Mouse (Mus musculus) midbrain, embryonic 15.5 days (tissue): ENCODE results near the gene Vmn1r225. TPM values are rescaled to one million over a fixed set of nuclear protein-coding genes. Genes with fewer than 3 reads are reported as not detected.
"Not testable (repeated sequence)": the region's sequence is repeated elsewhere in the genome, so short reads cannot be mapped to it uniquely, and the experiment has no call there.

Source experiments
- ATAC-seq: fragments of 200-750 bp; cut with Nextera tagmentation; replicated peaks from 2 replicates; pipeline ENCODE4 v1.8.0; 2017; ENCODE audit warnings: moderate TSS enrichment
- H3K27ac ChIP-seq: fragments of 300-500 bp; sonication (generic); 2 replicates; pipeline ENCODE4 v1.5.1; 2015; ENCODE audit warnings: mild to moderate bottlenecking, inconsistent platforms
- H3K27me3 ChIP-seq: fragments of 300-500 bp; sonication (generic); replicated peaks from 2 replicates; pipeline ENCODE4 v1.6.1; 2015; ENCODE audit warnings: inconsistent platforms
- H3K36me3 ChIP-seq: fragments of 300-500 bp; sonication (generic); replicated peaks from 2 replicates; pipeline ENCODE4 v1.6.1; 2015; ENCODE audit warnings: inconsistent platforms
- H3K4me1 ChIP-seq: fragments of 300-500 bp; sonication (generic); 2 replicates; pipeline ENCODE4 v1.6.1; 2015; ENCODE audit warnings: inconsistent platforms
- H3K4me2 ChIP-seq: fragments of 300-500 bp; sonication (generic); 2 replicates; pipeline ENCODE4 v1.6.1; 2015; ENCODE audit warnings: inconsistent platforms, mild to moderate bottlenecking, moderate library complexity
- H3K4me3 ChIP-seq: fragments of 300-500 bp; sonication (generic); 2 replicates; pipeline ENCODE4 v1.5.1; 2015; ENCODE audit warnings: mild to moderate bottlenecking, inconsistent platforms
- H3K9ac ChIP-seq: fragments of 300-500 bp; sonication (generic); 2 replicates; pipeline ENCODE4 v1.6.1; 2015; ENCODE audit warnings: mild to moderate bottlenecking, inconsistent platforms
- H3K9me3 ChIP-seq: fragments of 300-500 bp; sonication (generic); 2 replicates; pipeline ENCODE4 v1.6.1; 2016; ENCODE audit warnings: inconsistent platforms
- WGBS: fragments of 180-500 bp; shearing (Covaris S2); methylation state at CpG from one replicate; pipeline ENCODE4 v1.1.7; 2015; ENCODE audit warnings: mixed read lengths; 5-methylcytosine and 5-hydroxymethylcytosine counted together
- polyA plus RNA-seq: library from polyadenylated mRNA; unstranded; fragments of >200 nt; fragmentation: Nextera tagmentation; extraction: Ambion mirVana; gene quantifications from 2 replicates; pipeline ENCODE4 v1.2.1, GENCODE M21; 2015

Gene Vmn1r225
- not detected in 2 replicates for polyA plus RNA-seq

DNA sequence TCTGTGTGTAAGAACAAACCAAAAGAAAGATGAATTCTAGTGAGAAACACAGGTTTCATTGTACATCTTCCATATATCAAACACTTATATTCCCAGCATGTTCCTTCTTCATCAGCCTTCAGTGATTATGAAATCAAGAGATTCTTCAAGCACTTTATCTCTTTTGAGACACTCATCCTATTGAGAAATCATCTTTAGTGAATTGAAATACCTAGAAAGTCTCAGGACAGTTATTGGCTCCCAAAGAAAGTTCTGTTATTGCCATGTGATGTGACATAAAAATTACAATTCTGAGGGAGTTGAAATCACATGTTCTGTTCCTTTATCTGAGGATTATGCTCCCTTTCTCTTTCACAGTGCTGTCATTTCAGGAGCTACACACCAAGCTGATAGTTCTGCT is at the start of gene Vmn1r225:
Gene Vmn1r225, plus strand, starts transcription at position 301 of the 400 bp plus-strand sequence.
- Histone ChIP-seq H3K9ac (no peak within 1 kb of the TSS), H3K4me1 (no peaks in the 10 kb centered on the region), H3K27me3 (no peaks in the 10 kb centered on the region), H3K4me3 (no peak within 1 kb of the TSS), H3K36me3 (no peaks in the 10 kb centered on the region), H3K27ac (no peak within 1 kb of the TSS), H3K4me2 (no peak within 1 kb of the TSS), H3K9me3 (peaks cover 12% of the 10 kb centered on the region; the same call in 1 of the 2 replicates)
- ATAC-seq: no peak

DNA sequence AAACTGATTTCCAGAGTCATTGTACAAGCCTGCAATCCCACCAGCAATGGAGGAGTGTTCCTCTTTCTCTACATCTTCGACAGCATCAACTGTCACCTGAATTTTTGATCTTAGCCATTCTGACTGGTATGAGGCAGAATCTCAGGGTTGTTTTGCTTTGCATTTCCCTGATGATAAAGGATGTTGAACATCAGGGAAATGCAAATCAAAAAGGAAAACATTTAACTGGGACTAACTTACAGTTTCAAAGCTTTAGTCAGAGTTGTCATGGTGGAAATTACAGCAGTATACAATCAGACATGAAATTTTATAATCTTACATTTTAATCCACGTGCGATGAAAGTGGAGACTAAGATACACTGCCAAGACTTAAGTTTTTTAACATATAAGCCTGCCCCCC is 24.6 kb upstream of the Vmn1r225 start:
- Histone ChIP-seq H3K4me1 (no peaks in the 10 kb centered on the region), H3K4me3 (no peak overlapping the region), H3K9ac (no peak overlapping the region), H3K9me3 (peaks cover 7% of the 10 kb centered on the region; the same call in 1 of the 2 replicates), H3K4me2 (no peak overlapping the region), H3K36me3 (no peaks in the 10 kb centered on the region), H3K27ac (no peak overlapping the region), H3K27me3 (no peaks in the 10 kb centered on the region)
- ATAC-seq: no peak
- 71% methylated on average over 3 of the region's 3 CpGs for whole genome bisulfite sequencing

- no peak for ATAC-seq
- Histone ChIP-seq H3K4me3 (no peak within 1 kb of the TSS), H3K4me2 (no peak within 1 kb of the TSS), H3K36me3 (no peaks in the 10 kb centered on the region), H3K27ac (no peak within 1 kb of the TSS), H3K4me1 (no peaks in the 10 kb centered on the region), H3K9me3 (no peaks in the 10 kb centered on the region), H3K27me3 (no peaks in the 10 kb centered on the region), H3K9ac (no peak within 1 kb of the TSS)
Measured at GRCm38 (mm10) chr17:20481231-20481630, 16.7 kb upstream of the Vmn1r225 start, which contains the start of gene Vmn2r108. Gene Vmn2r108, minus strand, starts transcription at chr17:20481331.

- ATAC-seq, H3K4me2 ChIP-seq, H3K27me3 ChIP-seq, H3K27ac ChIP-seq, H3K4me3 ChIP-seq, H3K36me3 ChIP-seq, H3K4me1 ChIP-seq, H3K9ac ChIP-seq: not testable (repeated sequence)
- peaks cover 16% of the 10 kb centered on the region for H3K9me3 ChIP-seq
Measured at GRCm38 (mm10) chr17:20508247-20508646, 10.3 kb downstream of the Vmn1r225 start.

Other genes starting within 250 kb of the Vmn1r225 start
- gene Vmn2r106, start 212.6 kb upstream of the Vmn1r225 start, polyA plus RNA-seq: not detected in 2 replicates
- not detected in 2 replicates for gene Vmn2r107, start 152.9 kb upstream of the Vmn1r225 start, polyA plus RNA-seq
- gene Vmn1r224, start 84.0 kb upstream of the Vmn1r225 start, polyA plus RNA-seq: not detected in 2 replicates
- gene Vmn2r108, start 16.8 kb upstream of the Vmn1r225 start, polyA plus RNA-seq: not detected in 2 replicates
- gene Vmn2r109, start 66.6 kb downstream of the Vmn1r225 start, polyA plus RNA-seq: not detected in 2 replicates
- not detected in 2 replicates for gene Vmn2r110, start 98.3 kb downstream of the Vmn1r225 start, polyA plus RNA-seq
- gene Fpr-rs3, start 126.7 kb downstream of the Vmn1r225 start, polyA plus RNA-seq: not detected in 2 replicates
- not detected in 2 replicates for gene Vmn1r226, start 184.7 kb downstream of the Vmn1r225 start, polyA plus RNA-seq
- gene Vmn1r227, start 231.7 kb downstream of the Vmn1r225 start, polyA plus RNA-seq: not detected in 2 replicates